Mouse (Mus musculus): ENCODE data around the gene Ets1.

GRCm38 (mm10) chr9:32701126-32701997, 65.3 kb downstream of the Ets1 start:
- TF ChIP-seq CTCF (IDR thresholded peaks at IDR 0.05): no peak
- TF ChIP-seq EP300 (IDR thresholded peaks at IDR 0.05): no peak
